Mouse (Mus musculus): Measurements from ENCODE around the gene Elmod3. TPM values are rescaled to one million over a fixed set of nuclear protein-coding genes. Genes with fewer than 3 reads are reported as not detected.

Gene Elmod3
- polyA plus RNA-seq, 1 experiment from 2014 or later: 17.0 TPM

DNA sequence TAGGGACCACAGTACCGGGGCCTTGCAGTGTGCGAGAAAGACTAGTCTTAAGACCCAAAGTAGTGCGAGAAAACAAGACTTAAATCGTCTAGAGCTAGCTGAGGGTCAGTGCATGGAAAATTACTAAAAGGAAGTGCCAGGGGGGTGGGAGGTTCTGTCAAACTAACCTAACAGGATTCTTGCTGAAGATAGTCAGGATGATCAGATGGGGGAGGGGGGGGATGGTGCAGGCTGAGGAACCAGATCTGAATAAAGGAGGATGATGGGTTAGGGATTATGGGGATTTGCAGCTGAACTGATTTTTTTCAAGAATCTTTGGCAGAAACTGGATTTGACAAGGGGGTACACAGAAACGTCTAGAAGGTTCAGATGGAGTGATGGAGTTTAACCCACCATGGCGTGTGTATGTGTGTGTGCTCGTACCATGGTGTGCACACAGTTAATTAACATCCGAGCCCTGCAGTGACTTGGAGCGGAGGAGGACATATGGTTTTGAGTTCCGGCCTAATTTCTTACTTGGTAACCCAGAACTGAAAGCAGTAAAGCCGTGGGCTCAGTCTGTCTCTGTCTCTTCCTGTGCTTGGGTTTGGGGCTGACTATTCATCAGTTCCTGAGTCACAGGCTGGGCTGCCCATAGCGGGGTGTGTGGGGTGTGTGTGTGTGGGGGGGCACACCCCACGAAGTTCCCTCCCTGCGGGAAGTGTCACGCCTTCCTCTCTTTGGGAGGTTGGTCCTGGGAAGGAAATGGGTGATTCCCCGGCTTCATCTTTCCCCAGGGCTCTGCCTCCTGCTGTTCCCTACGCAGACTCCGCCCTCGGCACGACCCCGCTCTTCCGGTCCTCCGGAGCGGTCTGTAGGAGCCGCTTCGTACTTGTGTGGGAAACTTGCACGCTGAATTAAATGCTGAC, 45.8 kb downstream of the Elmod3 start:
- Histone ChIP-seq H3K4me1 (ENCODE audit: control insufficient read depth, insufficient read depth, low read length) (peaks cover 3% of the 10 kb centered on the region; the same call in 1 of the 2 replicates), H3K4me2 (ENCODE audit: low read depth) (peak overlapping the region; percentile 62), H3K9me3 (ENCODE audit: control insufficient read depth, low read length) (no peaks in the 10 kb centered on the region; the same call in 1 of the 2 replicates), H3K4me3 (ENCODE audit: low read depth, low read length) (peak overlapping the region; percentile 43), H3K27ac (ENCODE audit: low read depth, low read length) (peak overlapping the region; percentile 47), H3K36me3 (ENCODE audit: control insufficient read depth, insufficient read depth, low read length) (no peaks in the 10 kb centered on the region), H3K27me3 (ENCODE audit: control insufficient read depth, insufficient read depth, low read length) (no peaks in the 10 kb centered on the region), H3K9ac (ENCODE audit: low read length) (peak overlapping the region; percentile 52)
- 20% methylated on average over 27 of the region's 27 CpGs for WGBS
- DNase-seq (ENCODE audit: low spot score): peak; percentile 82
- peak; percentile 86 for ATAC-seq (ENCODE audit: insufficient read depth, low FRiP score, low TSS enrichment)

DNA sequence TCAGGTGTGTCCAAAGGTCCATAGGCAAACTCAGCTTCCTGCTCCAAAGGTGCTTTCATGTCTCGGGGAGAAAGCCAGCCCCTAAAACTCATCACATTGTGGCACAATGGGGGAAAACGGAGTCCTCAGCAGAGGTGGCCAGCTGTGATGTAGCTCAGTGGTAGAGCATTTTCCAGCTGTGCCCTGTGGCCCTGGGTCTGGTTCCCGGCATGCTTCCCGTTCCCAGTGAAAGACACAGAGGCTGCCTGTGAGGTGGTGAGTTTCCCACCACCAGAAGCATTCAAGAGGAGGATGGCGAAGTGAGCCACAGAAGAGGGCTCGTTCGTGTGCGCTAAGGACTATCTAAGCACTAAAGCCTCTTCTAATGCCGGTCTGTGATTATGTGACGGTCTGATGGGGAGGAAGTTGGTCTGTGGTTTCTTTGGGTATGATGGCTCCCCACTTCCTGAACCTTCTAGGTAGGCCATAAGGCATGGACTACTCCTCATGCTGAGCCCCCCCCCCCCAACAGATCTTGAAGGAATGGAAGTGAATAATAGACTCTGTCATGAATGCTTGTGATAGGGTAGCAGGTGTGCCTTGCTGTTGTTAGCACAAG, 47.6 kb downstream of the Elmod3 start:
- Histone ChIP-seq H3K9ac (ENCODE audit: low read length) (no peak overlapping the region), H3K27ac (ENCODE audit: low read depth, low read length) (no peak overlapping the region), H3K4me2 (ENCODE audit: low read depth) (no peak overlapping the region), H3K4me3 (ENCODE audit: low read depth, low read length) (no peak overlapping the region), H3K27me3 (ENCODE audit: control insufficient read depth, insufficient read depth, low read length) (no peaks in the 10 kb centered on the region), H3K36me3 (ENCODE audit: control insufficient read depth, insufficient read depth, low read length) (no peaks in the 10 kb centered on the region), H3K9me3 (ENCODE audit: control insufficient read depth, low read length) (no peaks in the 10 kb centered on the region; the same call in none of the 2 replicates), H3K4me1 (ENCODE audit: control insufficient read depth, insufficient read depth, low read length) (peaks cover 3% of the 10 kb centered on the region; the same call in 1 of the 2 replicates)
- no peak for DNase-seq (ENCODE audit: low spot score)
- no peak for ATAC-seq (ENCODE audit: insufficient read depth, low FRiP score, low TSS enrichment)
- WGBS: 89% methylated on average over 10 of the region's 10 CpGs

DNA sequence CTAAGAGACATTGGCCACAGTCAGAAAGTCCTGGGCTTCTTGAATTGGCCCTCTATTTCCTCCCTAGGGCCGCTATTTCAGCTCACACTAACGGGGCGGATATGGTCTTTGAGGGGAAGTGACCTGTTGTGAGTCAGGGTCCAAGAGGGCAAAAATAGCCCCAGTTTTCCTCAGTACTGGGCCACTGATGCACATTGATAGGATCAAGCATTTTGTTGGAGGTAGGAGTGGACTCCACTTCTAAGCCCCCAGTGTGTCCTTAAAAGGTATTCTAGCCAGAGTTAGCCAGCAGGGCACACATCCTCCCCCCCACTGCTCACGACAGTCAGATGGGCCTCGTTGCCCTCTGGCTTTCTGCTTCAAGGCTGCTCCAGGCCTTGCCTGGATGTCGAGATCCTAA, 48.2 kb downstream of the Elmod3 start:
- DNase-seq (ENCODE audit: low spot score) (no peak), ATAC-seq (ENCODE audit: insufficient read depth, low FRiP score, low TSS enrichment) (no peak)
- Histone ChIP-seq H3K9ac (ENCODE audit: low read length) (no peak overlapping the region), H3K27ac (ENCODE audit: low read depth, low read length) (no peak overlapping the region), H3K4me2 (ENCODE audit: low read depth) (no peak overlapping the region), H3K27me3 (ENCODE audit: control insufficient read depth, insufficient read depth, low read length) (no peaks in the 10 kb centered on the region), H3K9me3 (ENCODE audit: control insufficient read depth, low read length) (no peaks in the 10 kb centered on the region; the same call in none of the 2 replicates), H3K36me3 (ENCODE audit: control insufficient read depth, insufficient read depth, low read length) (no peaks in the 10 kb centered on the region), H3K4me3 (ENCODE audit: low read depth, low read length) (no peak overlapping the region), H3K4me1 (ENCODE audit: control insufficient read depth, insufficient read depth, low read length) (peaks cover 3% of the 10 kb centered on the region; the same call in 1 of the 2 replicates)
- 63% methylated on average over 6 of the region's 6 CpGs for WGBS

DNA sequence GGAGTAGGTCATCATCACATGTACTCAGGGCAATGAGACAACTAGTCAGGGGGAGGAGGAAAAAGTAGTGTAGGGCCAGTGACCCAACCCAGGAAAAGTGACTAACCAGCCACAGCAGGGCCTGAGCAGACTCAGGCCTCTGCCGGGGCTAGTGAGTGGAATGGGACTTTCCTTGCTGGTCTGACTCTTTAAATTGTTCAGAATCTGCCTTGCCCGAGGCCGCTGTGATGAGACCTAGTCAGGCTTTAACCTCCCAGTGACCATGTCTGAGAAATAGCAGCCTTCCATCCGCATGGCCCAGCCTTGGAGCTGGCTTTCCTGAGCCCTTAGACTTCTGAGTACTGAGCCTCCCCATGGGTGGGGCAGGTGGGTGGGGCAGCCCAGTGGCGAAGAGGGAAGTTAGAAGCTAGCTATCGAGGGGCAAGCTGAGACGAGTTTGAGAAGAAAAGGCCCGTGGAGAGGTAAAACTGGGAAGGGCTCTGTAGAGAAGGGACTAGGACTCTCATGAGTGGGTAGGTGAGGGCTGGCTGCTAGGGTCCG, 49.1 kb downstream of the Elmod3 start:
- DNase-seq (ENCODE audit: low spot score) (no peak), ATAC-seq (ENCODE audit: insufficient read depth, low FRiP score, low TSS enrichment) (no peak)
- 72% methylated on average over 9 of the region's 9 CpGs for WGBS
- Histone ChIP-seq H3K9ac (ENCODE audit: low read length) (no peak overlapping the region), H3K4me1 (ENCODE audit: control insufficient read depth, insufficient read depth, low read length) (peaks cover 3% of the 10 kb centered on the region; the same call in 1 of the 2 replicates), H3K27me3 (ENCODE audit: control insufficient read depth, insufficient read depth, low read length) (no peaks in the 10 kb centered on the region), H3K4me2 (ENCODE audit: low read depth) (no peak overlapping the region), H3K4me3 (ENCODE audit: low read depth, low read length) (no peak overlapping the region), H3K9me3 (ENCODE audit: control insufficient read depth, low read length) (no peaks in the 10 kb centered on the region; the same call in none of the 2 replicates), H3K36me3 (ENCODE audit: control insufficient read depth, insufficient read depth, low read length) (no peaks in the 10 kb centered on the region), H3K27ac (ENCODE audit: low read depth, low read length) (no peak overlapping the region)

DNA sequence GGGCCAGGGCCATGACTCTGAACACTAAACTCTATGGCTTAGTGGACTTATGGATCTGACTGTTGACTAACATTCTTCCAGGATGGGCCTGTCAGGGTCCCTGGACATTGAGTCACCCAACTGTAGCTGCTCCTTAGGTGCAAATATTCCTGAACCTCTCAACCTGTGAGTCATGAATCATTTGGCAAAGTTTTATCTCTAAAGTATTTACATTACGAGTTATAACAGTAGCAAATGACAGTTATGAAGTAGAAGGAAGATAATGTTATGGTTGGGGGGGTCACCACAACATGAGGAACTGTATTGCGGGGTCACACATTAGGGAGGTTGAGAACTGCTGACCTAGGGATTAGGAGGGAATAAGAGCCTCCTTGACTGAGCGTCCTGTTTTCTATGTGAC, 50.4 kb downstream of the Elmod3 start:
- no peaks in the 10 kb centered on the region for H3K27me3 ChIP-seq (ENCODE audit: control insufficient read depth, insufficient read depth, low read length)
- 94% methylated on average over 3 of the region's 3 CpGs for WGBS
- no peaks in the 10 kb centered on the region for H3K4me1 ChIP-seq (ENCODE audit: control insufficient read depth, insufficient read depth, low read length)
- H3K4me2 ChIP-seq (ENCODE audit: low read depth): no peak overlapping the region
- no peak overlapping the region for H3K9ac ChIP-seq (ENCODE audit: low read length)
- H3K27ac ChIP-seq (ENCODE audit: low read depth, low read length): no peak overlapping the region
- no peaks in the 10 kb centered on the region; the same call in none of the 2 replicates for H3K9me3 ChIP-seq (ENCODE audit: control insufficient read depth, low read length)
- ATAC-seq (ENCODE audit: insufficient read depth, low FRiP score, low TSS enrichment) (no peak), DNase-seq (ENCODE audit: low spot score) (no peak)
- H3K4me3 ChIP-seq (ENCODE audit: low read depth, low read length): no peak overlapping the region
- no peaks in the 10 kb centered on the region for H3K36me3 ChIP-seq (ENCODE audit: control insufficient read depth, insufficient read depth, low read length)

DNA sequence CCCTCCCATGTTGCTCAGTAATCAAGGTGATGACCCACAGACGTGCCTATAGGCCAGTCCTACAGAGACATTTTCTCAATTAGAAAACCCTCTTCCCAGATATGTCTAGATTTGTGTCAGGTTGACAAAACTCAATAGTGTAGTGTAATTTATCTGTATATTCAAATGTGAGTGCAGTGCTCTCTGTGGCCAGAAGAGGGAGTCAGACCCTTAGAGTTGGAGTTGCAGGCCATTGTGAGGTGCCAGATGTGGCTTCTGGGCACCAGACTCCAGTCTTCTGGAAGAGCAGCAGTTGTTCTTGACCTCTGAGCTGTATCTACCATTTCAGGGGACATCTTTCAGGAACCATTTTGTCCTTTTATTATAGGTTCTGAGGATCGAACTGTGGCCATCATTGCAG, 51.1 kb downstream of the Elmod3 start:
- H3K36me3 ChIP-seq (ENCODE audit: control insufficient read depth, insufficient read depth, low read length): no peaks in the 10 kb centered on the region
- H3K9ac ChIP-seq (ENCODE audit: low read length): no peak overlapping the region
- H3K27me3 ChIP-seq (ENCODE audit: control insufficient read depth, insufficient read depth, low read length): no peaks in the 10 kb centered on the region
- no peak overlapping the region for H3K4me2 ChIP-seq (ENCODE audit: low read depth)
- ATAC-seq (ENCODE audit: insufficient read depth, low FRiP score, low TSS enrichment): no peak
- 87% methylated on average over 2 of the region's 2 CpGs for WGBS
- no peaks in the 10 kb centered on the region for H3K4me1 ChIP-seq (ENCODE audit: control insufficient read depth, insufficient read depth, low read length)
- no peak overlapping the region for H3K4me3 ChIP-seq (ENCODE audit: low read depth, low read length)
- no peak for DNase-seq (ENCODE audit: low spot score)
- no peaks in the 10 kb centered on the region; the same call in none of the 2 replicates for H3K9me3 ChIP-seq (ENCODE audit: control insufficient read depth, low read length)
- H3K27ac ChIP-seq (ENCODE audit: low read depth, low read length): no peak overlapping the region

DNA sequence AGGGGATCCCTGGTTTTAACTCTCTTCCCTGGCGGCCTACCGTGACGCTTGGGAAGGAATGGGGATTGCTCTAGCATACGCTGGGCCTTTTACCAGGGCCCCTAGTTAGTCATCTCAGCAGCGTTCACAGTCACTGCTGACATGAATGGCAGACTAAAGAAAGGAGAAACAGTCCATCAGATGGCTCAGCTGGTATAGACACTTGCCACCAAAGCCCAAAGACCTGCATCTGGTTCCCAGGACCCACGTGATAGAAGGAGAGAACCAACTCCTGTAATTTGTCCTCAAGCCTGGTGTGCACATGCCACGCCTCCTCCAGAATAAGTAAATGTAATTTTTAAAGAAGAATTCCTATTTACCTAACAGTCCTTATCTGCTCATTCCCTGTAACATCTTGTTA, 52.8 kb downstream of the Elmod3 start:
- Histone ChIP-seq H3K4me2 (ENCODE audit: low read depth) (no peak overlapping the region), H3K4me1 (ENCODE audit: control insufficient read depth, insufficient read depth, low read length) (no peaks in the 10 kb centered on the region), H3K9ac (ENCODE audit: low read length) (no peak overlapping the region), H3K9me3 (ENCODE audit: control insufficient read depth, low read length) (no peaks in the 10 kb centered on the region; the same call in none of the 2 replicates), H3K27ac (ENCODE audit: low read depth, low read length) (no peak overlapping the region), H3K27me3 (ENCODE audit: control insufficient read depth, insufficient read depth, low read length) (no peaks in the 10 kb centered on the region), H3K36me3 (ENCODE audit: control insufficient read depth, insufficient read depth, low read length) (no peaks in the 10 kb centered on the region), H3K4me3 (ENCODE audit: low read depth, low read length) (no peak overlapping the region)
- WGBS: 45% methylated on average over 7 of the region's 7 CpGs
- ATAC-seq (ENCODE audit: insufficient read depth, low FRiP score, low TSS enrichment) (no peak), DNase-seq (ENCODE audit: low spot score) (no peak)

DNA sequence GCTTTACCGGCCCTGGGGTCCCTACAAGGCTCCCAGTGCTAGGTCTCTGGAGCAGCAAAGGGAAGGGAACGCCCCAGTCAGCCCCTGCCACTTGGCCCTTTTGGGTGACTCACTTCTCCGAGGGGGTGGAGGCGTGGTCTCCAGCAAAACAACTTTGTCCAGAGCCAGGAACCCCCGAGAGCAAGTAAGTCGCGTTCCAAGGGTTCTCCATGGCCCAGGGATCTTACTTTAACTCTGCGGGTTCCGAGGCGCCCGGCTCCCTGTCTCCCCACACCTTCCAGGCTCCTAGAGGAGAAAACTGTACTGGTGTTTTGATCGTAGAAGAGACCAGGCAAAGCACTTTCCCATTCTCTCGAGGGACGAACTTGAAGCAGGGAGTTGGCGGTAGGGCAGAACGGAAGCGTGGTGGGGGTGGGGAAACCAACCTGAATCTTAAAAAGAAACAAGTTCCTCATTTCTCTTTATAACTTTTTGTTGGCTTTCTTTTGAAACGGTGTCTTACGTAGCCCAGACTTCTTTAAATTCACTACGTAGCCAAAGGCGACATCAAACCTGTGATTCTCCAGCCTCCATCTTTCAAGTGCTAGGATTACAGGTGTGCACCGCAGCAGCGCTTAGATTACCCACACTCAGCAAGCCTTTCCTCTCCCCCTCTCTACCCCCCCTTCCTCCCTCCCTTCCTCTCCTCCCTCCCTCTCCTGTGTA, 53.8 kb downstream of the Elmod3 start, which contains the start of gene Capg:
Gene Capg, plus strand, starts transcription at position 109 of the 705 bp plus-strand sequence.
- 12% methylated on average over 23 of the region's 23 CpGs for WGBS
- Histone ChIP-seq H3K4me2 (ENCODE audit: low read depth) (peak within 1 kb of the TSS; percentile 25), H3K9me3 (ENCODE audit: control insufficient read depth, low read length) (no peaks in the 10 kb centered on the region; the same call in none of the 2 replicates), H3K27me3 (ENCODE audit: control insufficient read depth, insufficient read depth, low read length) (no peaks in the 10 kb centered on the region), H3K27ac (ENCODE audit: low read depth, low read length) (no peak within 1 kb of the TSS), H3K36me3 (ENCODE audit: control insufficient read depth, insufficient read depth, low read length) (no peaks in the 10 kb centered on the region), H3K4me1 (ENCODE audit: control insufficient read depth, insufficient read depth, low read length) (no peaks in the 10 kb centered on the region), H3K9ac (ENCODE audit: low read length) (no peak within 1 kb of the TSS), H3K4me3 (ENCODE audit: low read depth, low read length) (no peak within 1 kb of the TSS)
- no peak for ATAC-seq (ENCODE audit: insufficient read depth, low FRiP score, low TSS enrichment)
- DNase-seq (ENCODE audit: low spot score): no peak

All from neural tube, embryonic 11.5 days (tissue).